Mouse (Mus musculus): ENCODE measurements around the gene Polr3a.

Gene Polr3a

GRCm38 (mm10) chr14:24486773-24487227, at the start of gene Polr3a, which contains the start of gene Rps24:
Polr3a (minus strand) TSS chr14:24487058.
Rps24 (plus strand) TSS chr14:24487125.
- DNase-seq (ENCODE audit: low spot score), result peak; percentile 92

GRCm38 (mm10) chr14:24534865-24535545, 48.1 kb upstream of the Polr3a start:
- no peak for DNase-seq (ENCODE audit: low spot score)

- no peak for DNase-seq (ENCODE audit: low spot score)
Measured at GRCm38 (mm10) chr14:24530228-24530627, 43.4 kb upstream of the Polr3a start.

- no peak for DNase-seq (ENCODE audit: low spot score)
Measured at GRCm38 (mm10) chr14:24526440-24526839, 39.6 kb upstream of the Polr3a start.

- peak; percentile 27 for DNase-seq (ENCODE audit: low spot score)
Measured at GRCm38 (mm10) chr14:24525677-24526415, 39.0 kb upstream of the Polr3a start.

- no peak for DNase-seq (ENCODE audit: low spot score)
Measured at GRCm38 (mm10) chr14:24525137-24525536, 38.3 kb upstream of the Polr3a start.

GRCm38 (mm10) chr14:24521597-24521996, 34.7 kb upstream of the Polr3a start:
- DNase-seq (ENCODE audit: low spot score), result no peak

- no peak for DNase-seq (ENCODE audit: low spot score)
Measured at GRCm38 (mm10) chr14:24512527-24513161, 25.8 kb upstream of the Polr3a start.

GRCm38 (mm10) chr14:24510679-24511078, 23.8 kb upstream of the Polr3a start:
- no peak for DNase-seq (ENCODE audit: low spot score)

GRCm38 (mm10) chr14:24510218-24510617, 23.4 kb upstream of the Polr3a start:
- no peak for DNase-seq (ENCODE audit: low spot score)

GRCm38 (mm10) chr14:24509557-24509956, 22.7 kb upstream of the Polr3a start:
- DNase-seq (ENCODE audit: low spot score), result no peak

- DNase-seq (ENCODE audit: low spot score), result no peak
Measured at GRCm38 (mm10) chr14:24508070-24508773, 21.4 kb upstream of the Polr3a start.

GRCm38 (mm10) chr14:24507452-24508069, 20.7 kb upstream of the Polr3a start:
- DNase-seq (ENCODE audit: low spot score), result no peak

GRCm38 (mm10) chr14:24501256-24501655, 14.4 kb upstream of the Polr3a start:
- no peak for DNase-seq (ENCODE audit: low spot score)

- DNase-seq (ENCODE audit: low spot score), result no peak
Measured at GRCm38 (mm10) chr14:24500845-24501186, 14.0 kb upstream of the Polr3a start.

- peak; percentile 79 for DNase-seq (ENCODE audit: low spot score)
Measured at GRCm38 (mm10) chr14:24500091-24500844, 13.4 kb upstream of the Polr3a start.

GRCm38 (mm10) chr14:24499478-24499877, 12.6 kb upstream of the Polr3a start:
- DNase-seq (ENCODE audit: low spot score), result no peak

- no peak for DNase-seq (ENCODE audit: low spot score)
Measured at GRCm38 (mm10) chr14:24498561-24499255, 11.8 kb upstream of the Polr3a start.

GRCm38 (mm10) chr14:24497443-24497842, 10.6 kb upstream of the Polr3a start:
- no peak for DNase-seq (ENCODE audit: low spot score)

GRCm38 (mm10) chr14:24496507-24496906, 9.6 kb upstream of the Polr3a start:
- no peak for DNase-seq (ENCODE audit: low spot score)
